Mouse (Mus musculus): ENCODE data around the gene Perp.

Gene Perp

DNA sequence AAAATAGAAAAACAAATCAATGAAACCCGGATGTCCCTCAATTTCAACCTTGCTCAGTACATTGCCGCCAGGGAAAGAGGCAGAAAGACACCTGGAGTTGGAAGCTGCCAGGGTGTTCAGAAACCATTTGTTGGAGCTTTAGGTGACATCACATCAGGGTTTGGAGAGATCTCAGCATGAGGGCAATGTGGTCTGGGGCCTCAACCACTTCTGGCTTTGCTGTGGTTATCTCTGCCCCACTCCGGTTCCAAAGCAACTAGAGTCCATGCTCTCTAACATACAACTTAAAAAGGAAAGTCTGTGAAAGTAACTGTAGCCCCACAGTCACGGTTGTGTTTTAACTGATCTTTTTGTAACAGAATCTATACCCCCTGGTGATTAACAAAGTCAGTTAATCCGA, 19.9 kb downstream of the Perp start:
- no peak for DNase-seq

DNA sequence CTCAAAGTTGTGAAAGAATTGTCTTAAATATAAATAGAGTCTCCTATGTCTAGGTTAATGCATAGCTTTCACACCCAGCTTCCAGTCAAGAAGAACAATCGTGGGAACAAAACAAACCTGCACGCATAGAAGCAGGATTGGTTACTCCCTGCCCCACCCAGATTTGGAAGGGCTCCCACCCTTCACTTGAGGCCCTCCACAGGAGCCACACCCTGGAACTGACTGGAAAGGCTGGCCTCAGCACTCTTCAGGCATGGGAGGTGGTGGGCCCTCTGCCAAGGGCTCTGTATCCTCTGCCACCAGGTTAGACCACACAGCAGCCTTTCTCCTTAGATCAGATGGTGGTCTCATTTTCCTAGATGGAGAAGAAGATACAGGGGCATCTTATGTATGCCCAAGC, 26.2 kb downstream of the Perp start:
- DNase-seq = no peak

DNA sequence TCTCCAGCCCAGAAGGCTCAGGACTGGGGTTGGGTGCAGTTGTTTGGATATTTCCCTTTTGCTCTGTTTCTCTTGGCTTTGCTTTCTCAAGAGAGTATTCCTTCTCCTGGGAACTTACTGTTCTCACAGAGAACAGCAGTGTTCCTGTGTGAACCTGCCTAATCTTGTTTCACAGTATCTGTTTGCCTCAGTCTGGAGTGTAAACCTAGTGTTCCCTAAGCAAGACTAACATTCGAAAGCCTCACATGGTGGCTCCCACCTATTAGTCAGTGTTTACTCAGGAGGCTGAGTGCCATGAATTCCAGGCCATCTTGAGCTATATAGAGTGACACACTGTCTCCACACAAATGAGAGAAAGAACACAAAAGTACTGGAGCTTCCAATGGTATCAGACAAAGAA, 31.4 kb downstream of the Perp start:
- DNase-seq = peak; percentile 4

DNA sequence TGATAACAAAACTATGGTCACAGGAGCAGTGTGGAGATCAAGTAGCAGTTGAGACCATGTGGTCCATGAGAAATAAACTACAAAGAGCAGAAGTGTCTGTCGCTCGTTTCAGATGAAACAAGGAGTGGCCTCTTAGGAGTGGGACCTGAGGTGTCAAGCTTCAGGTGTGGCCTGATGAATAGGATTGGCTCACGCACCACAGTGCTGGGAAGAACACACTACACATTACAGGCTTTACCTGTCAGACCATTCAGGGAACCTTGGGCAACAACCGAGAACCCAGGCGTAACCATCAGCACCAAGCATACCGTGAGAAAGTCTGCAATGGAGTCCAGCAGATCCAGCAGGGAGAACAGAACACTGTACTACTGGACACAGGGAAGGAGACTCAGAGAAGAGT, 33.3 kb downstream of the Perp start:
- DNase-seq = no peak

DNA sequence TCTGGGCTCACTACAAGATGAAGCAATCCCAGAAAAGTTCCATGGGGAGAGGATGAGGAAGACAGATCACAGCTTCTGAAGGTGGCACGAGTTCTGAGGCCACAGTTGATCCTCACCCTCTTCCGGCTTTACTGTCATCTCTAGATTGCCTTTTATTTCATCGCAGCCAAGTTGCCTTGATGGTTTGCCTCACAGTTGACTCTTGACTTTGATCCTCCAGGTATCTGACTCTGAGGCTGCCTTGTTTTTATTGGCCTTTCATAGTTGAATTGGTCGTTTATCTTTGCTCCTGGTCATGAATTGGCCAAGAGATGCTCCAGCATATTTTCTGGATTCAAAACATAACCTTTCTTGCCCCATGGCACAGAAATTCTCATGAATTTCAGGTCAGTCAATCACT, 34.3 kb downstream of the Perp start:
- no peak for DNase-seq

DNA sequence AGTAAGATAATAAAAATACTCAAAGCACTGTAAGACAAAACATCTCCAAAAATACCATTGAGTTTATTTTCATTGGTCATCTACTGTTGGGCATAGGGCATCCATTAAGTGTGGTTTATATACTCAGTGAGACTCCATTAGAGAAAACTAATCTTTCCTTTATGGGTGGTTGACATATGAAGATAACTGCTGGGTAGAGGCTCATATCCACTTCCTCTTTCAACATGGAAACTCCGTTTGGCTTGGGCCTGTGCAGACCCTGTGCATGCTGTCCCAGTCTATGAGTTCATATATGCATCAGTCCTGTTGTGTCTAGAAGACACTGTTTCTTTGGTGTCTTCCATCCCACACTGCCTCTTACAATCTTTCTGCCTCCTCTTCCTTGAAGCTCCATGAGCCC, 34.9 kb downstream of the Perp start:
- no peak for DNase-seq

DNA sequence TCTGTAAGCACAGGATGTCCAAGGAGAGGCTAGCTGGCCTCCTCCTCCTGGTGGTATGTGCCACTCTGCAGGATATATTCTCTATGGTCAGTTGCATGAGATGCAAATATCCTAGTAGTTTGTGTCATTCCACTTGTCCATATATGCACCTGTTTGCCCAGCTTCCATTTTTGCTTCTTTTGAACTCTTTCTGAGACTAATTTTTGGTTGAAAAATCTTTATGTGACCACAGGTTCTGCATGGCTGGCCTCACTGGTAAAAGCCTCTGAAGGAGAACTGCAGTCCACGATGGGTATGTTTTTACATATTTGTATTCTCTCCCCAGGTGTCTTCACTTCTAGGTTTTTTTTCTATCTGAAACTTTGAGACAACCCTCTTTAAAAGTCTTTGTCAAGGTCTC, 37.4 kb downstream of the Perp start:
- no peak for DNase-seq

DNA sequence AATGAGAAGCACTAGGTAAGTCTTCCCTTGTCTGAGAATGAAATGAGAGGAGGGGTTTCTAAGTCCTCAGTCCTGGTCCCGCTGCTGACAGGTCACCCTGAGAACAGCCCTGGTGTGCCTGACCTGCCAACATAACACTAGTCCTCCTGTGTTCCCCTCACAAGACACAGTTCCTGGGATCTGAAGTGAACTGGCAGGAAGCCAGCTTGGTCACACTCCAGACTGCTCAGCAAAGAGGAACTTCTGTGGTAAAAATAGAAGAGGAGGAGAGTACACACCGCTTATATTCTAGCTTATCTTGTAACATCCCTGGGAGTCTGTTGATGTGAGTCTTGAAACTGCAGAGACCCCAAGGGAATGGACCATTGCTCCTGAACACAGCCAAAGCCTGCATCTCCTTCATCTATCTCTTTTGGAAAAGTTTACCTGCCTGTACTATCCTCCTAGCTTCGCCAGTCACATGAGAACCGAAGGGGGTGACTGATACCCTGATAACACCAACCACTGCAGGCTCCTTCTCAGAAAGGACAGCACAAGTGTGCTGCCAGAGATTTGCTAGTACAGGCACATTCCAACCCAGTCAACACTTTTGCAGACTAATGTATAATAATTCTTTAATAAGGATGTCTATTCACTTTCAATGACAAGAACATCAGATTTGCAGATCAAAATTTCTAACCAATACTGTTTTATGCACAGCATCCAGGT, 42.3 kb downstream of the Perp start:
- DNase-seq = peak; percentile 53

DNA sequence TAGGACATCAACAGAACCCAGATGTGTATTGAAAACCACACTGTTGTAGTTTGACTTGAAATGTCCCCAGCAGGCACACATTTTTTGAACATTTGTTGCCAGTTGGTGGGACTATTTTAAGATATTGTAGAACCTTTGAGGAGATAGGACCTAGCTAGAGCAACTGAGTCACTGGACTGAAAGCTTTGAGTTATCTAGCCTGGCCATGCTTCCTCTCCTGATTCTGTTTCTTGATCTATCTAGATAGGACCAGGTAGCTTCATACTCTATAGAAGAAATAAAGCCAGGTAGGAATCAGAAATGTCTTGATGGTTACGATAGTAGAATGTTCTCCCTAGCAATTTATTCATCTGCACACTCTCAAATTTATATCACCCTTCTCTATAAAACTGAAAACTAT, 43.9 kb downstream of the Perp start:
- no peak for DNase-seq

DNA sequence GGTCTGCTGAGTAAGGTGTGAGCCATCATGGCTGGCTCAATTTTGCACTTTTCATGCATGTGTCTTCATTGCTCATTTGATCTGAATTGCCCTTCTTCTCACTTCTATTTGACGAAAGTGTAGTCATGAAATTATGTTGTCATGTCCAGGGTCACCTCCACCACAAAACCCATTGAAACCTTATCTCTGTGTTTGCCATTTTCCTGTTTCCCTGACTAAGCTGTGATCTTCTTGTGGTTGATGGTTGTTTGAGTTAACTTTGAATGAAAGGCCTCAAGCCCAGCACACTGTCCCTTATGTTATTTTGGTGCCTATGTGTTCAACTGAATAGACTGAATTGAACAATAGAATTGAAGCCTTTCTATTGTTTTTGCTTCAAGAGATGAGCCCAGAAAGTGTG, 44.4 kb downstream of the Perp start:
- no peak for DNase-seq

DNA sequence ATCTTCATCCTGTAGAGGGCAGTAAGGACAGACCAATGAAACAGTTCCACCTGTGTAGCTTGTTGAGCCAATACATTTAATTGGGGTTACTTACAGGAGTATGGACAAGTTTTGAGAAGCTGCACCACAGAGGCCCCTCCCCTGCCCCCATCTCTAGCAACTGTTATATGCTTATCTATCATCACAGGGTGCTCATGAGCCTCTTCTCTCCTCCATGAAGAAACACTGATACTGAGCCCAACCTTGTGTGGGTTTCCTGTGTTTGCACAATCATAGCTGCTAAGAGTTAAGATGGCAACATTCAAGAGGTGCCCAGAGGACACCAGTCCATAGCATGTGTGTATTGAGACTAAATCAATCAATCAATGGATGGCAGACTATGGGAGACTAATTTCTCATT, 46.3 kb downstream of the Perp start:
- no peak for DNase-seq

DNA sequence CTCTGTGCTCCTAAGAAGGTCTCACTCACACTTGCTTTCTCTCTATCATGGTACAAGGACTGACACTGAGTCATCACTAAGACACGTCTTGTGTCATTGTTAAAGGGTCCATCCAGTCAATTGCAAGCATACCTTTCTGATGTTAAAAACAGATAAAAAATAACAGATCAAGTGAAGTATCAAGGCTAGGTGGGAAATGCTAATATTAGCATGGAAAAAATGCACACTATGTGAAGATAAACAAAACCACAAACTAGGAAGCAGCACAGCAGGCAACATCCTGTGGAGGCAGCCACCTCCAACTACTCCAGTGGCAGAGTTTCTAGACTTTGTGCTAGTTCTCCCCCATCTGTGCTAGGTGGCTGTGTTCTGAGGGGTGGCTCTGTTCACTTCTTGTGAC, 47.3 kb downstream of the Perp start:
- no peak for DNase-seq

DNA sequence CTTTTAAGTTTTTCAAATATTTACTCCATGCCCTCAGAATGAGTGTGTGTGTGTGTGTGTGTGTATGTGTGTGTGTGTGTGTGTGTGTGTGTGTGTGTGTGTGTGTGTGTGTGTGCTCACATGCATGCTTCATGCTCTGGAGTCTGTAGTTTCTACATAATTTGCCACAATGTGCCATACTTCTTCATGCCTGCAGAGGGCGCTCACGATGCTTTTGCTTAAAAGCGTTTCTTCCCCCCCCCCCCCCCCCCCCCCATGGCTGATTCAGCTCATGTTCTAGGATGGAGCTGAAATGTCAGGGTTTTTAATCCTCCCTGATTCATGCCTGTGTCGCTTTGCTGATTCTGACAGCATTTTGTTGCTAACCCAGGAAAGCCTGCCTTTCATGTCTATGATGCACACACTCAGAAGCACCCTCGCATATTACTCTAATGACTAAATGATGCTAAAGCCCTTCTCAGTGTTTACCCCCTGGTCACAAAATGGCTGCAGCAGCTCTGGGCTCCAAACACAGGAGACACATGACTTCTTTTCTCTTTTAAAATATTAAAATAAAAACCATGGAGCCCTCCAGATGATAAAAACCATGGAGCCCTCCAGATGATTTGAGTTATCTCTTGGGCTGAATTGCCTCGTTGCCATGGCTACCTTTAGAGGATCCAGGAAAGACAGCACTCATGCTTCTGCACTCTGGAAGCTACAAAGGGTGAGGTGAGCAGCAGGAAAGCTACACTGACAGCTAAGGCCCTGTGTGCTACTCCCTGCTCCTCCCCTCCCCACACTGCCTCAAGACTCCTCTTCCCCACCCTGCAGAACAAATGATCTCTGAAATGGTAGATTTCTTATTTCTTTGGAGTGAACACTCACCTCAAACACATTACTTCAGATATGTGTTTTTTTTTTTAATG, 49.7 kb downstream of the Perp start:
- DNase-seq = no peak

DNA sequence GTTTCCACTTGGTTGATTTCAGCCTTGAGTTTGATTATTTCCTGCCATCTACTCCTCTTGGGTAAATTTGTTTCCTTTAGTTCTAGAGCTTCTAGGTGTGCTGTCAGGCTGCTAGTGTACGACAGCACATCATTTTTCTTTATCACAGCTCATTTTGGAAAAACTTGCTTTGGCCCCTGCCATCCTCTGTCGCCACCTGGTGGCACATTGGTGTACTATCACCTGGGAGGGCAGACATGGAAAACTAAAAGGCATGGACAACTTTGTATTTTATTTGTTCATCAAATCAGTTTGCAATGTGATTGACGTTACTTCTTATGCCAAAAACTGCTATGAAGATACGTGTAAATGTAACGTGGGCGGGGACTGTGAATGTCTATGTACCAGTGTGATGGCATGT, 59.3 kb downstream of the Perp start:
- peak; percentile 24 for DNase-seq

Data from kidney, postnatal 14 days (tissue).